Mouse (Mus musculus) ES-Bruce4 (cell line): ENCODE results near the gene Zfp110. TPM values are rescaled to one million over a fixed set of nuclear protein-coding genes. Genes with fewer than 3 reads are reported as not detected.
A peak's percentile ranks its signal among the peaks of the same experiment; 100 is the strongest.

Experiments
- H3K27ac ChIP-seq: 2 replicates; pipeline ENCODE4 v1.5.1; 2012; ENCODE audit warnings: low read length, inconsistent platforms; ENCODE audit not compliant: insufficient read depth
- H3K27me3 ChIP-seq: 2 replicates; pipeline ENCODE4 v1.6.1; 2012; ENCODE audit warnings: mild to moderate bottlenecking, low read length, inconsistent platforms; ENCODE audit not compliant: control insufficient read depth, poor library complexity, insufficient read depth, severe bottlenecking
- H3K36me3 ChIP-seq: 2 replicates; pipeline ENCODE4 v1.6.1; 2012; ENCODE audit warnings: inconsistent platforms, mild to moderate bottlenecking, low read length, moderate library complexity; ENCODE audit not compliant: control insufficient read depth, poor library complexity, insufficient read depth, severe bottlenecking
- H3K4me1 ChIP-seq: one replicate; pipeline ENCODE4 v1.8.1; 2011; ENCODE audit warnings: low read length; ENCODE audit not compliant: control insufficient read depth, insufficient read depth
- H3K4me3 ChIP-seq: 2 replicates; pipeline ENCODE4 v1.5.1; 2011; ENCODE audit warnings: low read depth, mild to moderate bottlenecking, low read length
- H3K9ac ChIP-seq: 2 replicates; pipeline ENCODE4 v1.6.1; 2012; ENCODE audit warnings: low read depth, mild to moderate bottlenecking, inconsistent platforms; ENCODE audit not compliant: poor library complexity, severe bottlenecking
- H3K9me3 ChIP-seq: replicated peaks from 2 replicates; pipeline ENCODE4 v1.6.1; 2012; ENCODE audit warnings: mild to moderate bottlenecking, low read length, inconsistent platforms; ENCODE audit not compliant: control insufficient read depth, poor library complexity, insufficient read depth, severe bottlenecking
- CTCF ChIP-seq: IDR thresholded peaks from one replicate; pipeline ENCODE4 v1.8.1; 2011; ENCODE audit warnings: low read depth, low read length
- EP300 ChIP-seq: IDR thresholded peaks from 2 replicates; pipeline ENCODE4 v1.6.1; 2011; ENCODE audit warnings: low read depth, low read length; ENCODE audit not compliant: insufficient read depth
- POLR2A ChIP-seq: IDR thresholded peaks from one replicate; pipeline ENCODE4 v1.8.1; 2011; ENCODE audit warnings: low read length; ENCODE audit not compliant: insufficient read depth
- polyA plus RNA-seq: library from polyadenylated mRNA; stranded (reverse); fragments of >200 nt; gene quantifications from 2 replicates; pipeline ENCODE4 v1.2.4, GENCODE M21; 2011; ENCODE audit warnings: low read depth; ENCODE audit not compliant: missing spikeins, insufficient read depth, insufficient read length

The Zfp110 gene
- polyA plus RNA-seq, 1 experiment: 36.1 TPM

- no peak overlapping the region for H3K4me3 ChIP-seq
- H3K27ac ChIP-seq: no peak overlapping the region
- no peaks in the 10 kb centered on the region for H3K4me1 ChIP-seq
- no peak for TF ChIP-seq POLR2A
- no peak for TF ChIP-seq EP300
- no peak for TF ChIP-seq CTCF
- no peaks in the 10 kb centered on the region for H3K27me3 ChIP-seq
- H3K9me3 ChIP-seq: no peaks in the 10 kb centered on the region
- H3K36me3 ChIP-seq: no peaks in the 10 kb centered on the region
- H3K9ac ChIP-seq: no peak overlapping the region
Measured at GRCm38 (mm10) chr7:12887585-12887984, 53.0 kb downstream of the Zfp110 start.

DNA sequence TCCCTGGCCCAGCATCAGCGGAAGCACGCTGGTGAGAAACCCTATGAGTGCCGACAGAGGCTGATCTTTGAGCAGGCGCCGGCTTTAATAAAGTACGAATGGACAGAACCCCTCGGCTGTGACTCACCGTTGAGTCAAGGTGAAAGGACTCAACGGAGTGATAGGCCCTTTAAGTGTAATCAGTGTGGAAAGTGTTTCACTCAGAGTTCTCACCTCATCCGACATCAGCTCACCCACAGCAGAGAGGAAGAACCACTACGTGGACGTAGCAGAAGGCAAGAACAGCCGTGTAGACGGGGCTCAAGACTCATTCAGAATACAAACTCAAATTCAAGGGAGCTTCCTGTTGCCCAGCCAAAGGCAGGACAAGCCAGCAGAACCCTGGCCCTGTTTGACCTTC, 56.4 kb downstream of the Zfp110 start:
- H3K4me1 ChIP-seq: no peaks in the 10 kb centered on the region

GRCm38 (mm10) chr7:12891334-12891733, 56.8 kb downstream of the Zfp110 start:
- TF ChIP-seq CTCF (no peak), EP300 (no peak), POLR2A (no peak)
- Histone ChIP-seq H3K27ac (no peak overlapping the region), H3K4me1 (no peaks in the 10 kb centered on the region), H3K27me3 (no peaks in the 10 kb centered on the region), H3K9me3 (no peaks in the 10 kb centered on the region), H3K4me3 (no peak overlapping the region), H3K36me3 (no peaks in the 10 kb centered on the region), H3K9ac (no peak overlapping the region)

More for the DNA sequence above, 56.4 kb downstream of the Zfp110 start:
- H3K4me3 ChIP-seq: no peak overlapping the region
- no peak overlapping the region for H3K27ac ChIP-seq
- H3K36me3 ChIP-seq: no peaks in the 10 kb centered on the region
- H3K27me3 ChIP-seq: no peaks in the 10 kb centered on the region
- no peak overlapping the region for H3K9ac ChIP-seq
- H3K9me3 ChIP-seq: no peaks in the 10 kb centered on the region
- TF ChIP-seq EP300 (no peak), POLR2A (no peak), CTCF (no peak)

- Histone ChIP-seq H3K36me3 (no peaks in the 10 kb centered on the region), H3K27me3 (no peaks in the 10 kb centered on the region), H3K4me3 (peak within 1 kb of the TSS; percentile 89), H3K27ac (no peak within 1 kb of the TSS), H3K4me1 (no peaks in the 10 kb centered on the region), H3K9ac (peak within 1 kb of the TSS; percentile 22), H3K9me3 (no peaks in the 10 kb centered on the region)
- TF ChIP-seq CTCF: no peak
- TF ChIP-seq POLR2A: peak; percentile 10
Measured at GRCm38 (mm10) chr7:12897655-12898410, 63.3 kb downstream of the Zfp110 start, which contains the start of gene Zscan22. Gene Zscan22, plus strand, starts transcription at chr7:12897815.

Other genes with a start within 250 kb of the Zfp110 start
- 0.03 and 0.05 TPM in 2 replicates for gene Vmn2r53, start 226.0 kb upstream of the Zfp110 start, polyA plus RNA-seq
- gene Vmn2r54, start 194.4 kb upstream of the Zfp110 start, polyA plus RNA-seq: not detected in 2 replicates
- not detected in 2 replicates for gene Vmn2r55, start 149.8 kb upstream of the Zfp110 start, polyA plus RNA-seq
- gene Vmn2r56, start 99.8 kb upstream of the Zfp110 start, polyA plus RNA-seq: 0.07 TPM in 1 of 2 replicates, not detected in the other
- gene Zscan18, start 31.1 kb upstream of the Zfp110 start, polyA plus RNA-seq: 9.5 and 9.8 TPM in 2 replicates
- 11.7 and 12.2 TPM in 2 replicates for gene Zfp329, start 15.9 kb upstream of the Zfp110 start, polyA plus RNA-seq
- 1.2 and 1.6 TPM in 2 replicates for gene Zfp128, start 46.4 kb downstream of the Zfp110 start, polyA plus RNA-seq
- gene Zscan22, start 63.1 kb downstream of the Zfp110 start, polyA plus RNA-seq: 10.0 and 10.7 TPM in 2 replicates
- 1,704 and 1,789 TPM in 2 replicates for gene Rps5, start 87.5 kb downstream of the Zfp110 start, polyA plus RNA-seq
- gene Rnf225, start 92.7 kb downstream of the Zfp110 start, polyA plus RNA-seq: 0.37 and 0.84 TPM in 2 replicates
- 1.5 and 2.3 TPM in 2 replicates for gene Zfp324, start 131.1 kb downstream of the Zfp110 start, polyA plus RNA-seq
- gene Zfp446, start 143.1 kb downstream of the Zfp110 start, polyA plus RNA-seq: 4.5 and 5.1 TPM in 2 replicates
- 0.75 TPM in 1 of 2 replicates, not detected in the other for gene Slc27a5, start 163.4 kb downstream of the Zfp110 start, polyA plus RNA-seq
- gene Trim28, start 164.4 kb downstream of the Zfp110 start, polyA plus RNA-seq: 1,087 and 1,151 TPM in 2 replicates
- gene Zbtb45, start 175.3 kb downstream of the Zfp110 start, polyA plus RNA-seq: 14.0 and 22.7 TPM in 2 replicates
- 153 and 159 TPM in 2 replicates for gene Chmp2a, start 200.0 kb downstream of the Zfp110 start, polyA plus RNA-seq
- gene Ube2m, start 203.5 kb downstream of the Zfp110 start, polyA plus RNA-seq: 195 and 239 TPM in 2 replicates
- gene Mzf1, start 220.0 kb downstream of the Zfp110 start, polyA plus RNA-seq: 0.90 and 0.93 TPM in 2 replicates